Mouse (Mus musculus) R1 (cell line): ENCODE measurements around the gene Pip5kl1.

Experiments
- DNase-seq: peaks from one replicate; pipeline ENCODE4 v3.0.0-alpha.2; 2018; ENCODE audit warnings: low read depth, low spot score

The Pip5kl1 gene

GRCm38 (mm10) chr2:32574497-32574896 is at the start of gene Pip5kl1:
Gene Pip5kl1 (plus strand): TSS chr2:32574797.
- DNase-seq, result no peak

- DNase-seq, result no peak
These were observed 48.8 kb upstream of the Pip5kl1 start for GRCm38 (mm10) chr2:32525816-32526215.

- no peak for DNase-seq
These were observed 47.1 kb upstream of the Pip5kl1 start for GRCm38 (mm10) chr2:32527468-32527966.

GRCm38 (mm10) chr2:32528326-32528725 is 46.3 kb upstream of the Pip5kl1 start:
- no peak for DNase-seq

GRCm38 (mm10) chr2:32530479-32530878 is 44.1 kb upstream of the Pip5kl1 start:
- no peak for DNase-seq

GRCm38 (mm10) chr2:32533163-32533562 is 41.4 kb upstream of the Pip5kl1 start:
- no peak for DNase-seq

- peak; percentile 79 for DNase-seq
These were observed 40.4 kb upstream of the Pip5kl1 start for GRCm38 (mm10) chr2:32534061-32534732.

GRCm38 (mm10) chr2:32534733-32535471 is 39.7 kb upstream of the Pip5kl1 start, which contains the start of gene Fam102a:
Gene Fam102a (plus strand): TSS chr2:32535332.
- DNase-seq, result peak; percentile 96

- DNase-seq, result peak; percentile 56
These were observed 39.1 kb upstream of the Pip5kl1 start for GRCm38 (mm10) chr2:32535501-32535991.

- no peak for DNase-seq
These were observed 38.4 kb upstream of the Pip5kl1 start for GRCm38 (mm10) chr2:32536086-32536633.

- peak; percentile 50 for DNase-seq
These were observed 37.8 kb upstream of the Pip5kl1 start for GRCm38 (mm10) chr2:32536634-32537359.

GRCm38 (mm10) chr2:32537360-32537905 is 37.2 kb upstream of the Pip5kl1 start:
- no peak for DNase-seq

GRCm38 (mm10) chr2:32537941-32538340 is 36.7 kb upstream of the Pip5kl1 start:
- no peak for DNase-seq

GRCm38 (mm10) chr2:32538461-32538860 is 36.1 kb upstream of the Pip5kl1 start:
- DNase-seq, result no peak

GRCm38 (mm10) chr2:32539452-32539981 is 35.1 kb upstream of the Pip5kl1 start:
- DNase-seq, result peak; percentile 58

GRCm38 (mm10) chr2:32541333-32541908 is 33.2 kb upstream of the Pip5kl1 start:
- DNase-seq, result no peak

- no peak for DNase-seq
These were observed 32.5 kb upstream of the Pip5kl1 start for GRCm38 (mm10) chr2:32541986-32542573.

GRCm38 (mm10) chr2:32543031-32543449 is 31.6 kb upstream of the Pip5kl1 start:
- DNase-seq, result no peak

GRCm38 (mm10) chr2:32546951-32547350 is 27.6 kb upstream of the Pip5kl1 start:
- DNase-seq, result no peak

GRCm38 (mm10) chr2:32547380-32547779 is 27.2 kb upstream of the Pip5kl1 start:
- no peak for DNase-seq
